Mouse (Mus musculus) CD4-positive, CD25-positive, alpha-beta regulatory T cell, adult 2 months (primary cell): ENCODE data around the gene Robo2.

Experiments
- DNase-seq: peaks from one replicate; pipeline ENCODE4 v3.0.0-alpha.2; 2012; ENCODE audit warnings: low read depth, low spot score

The Robo2 gene

GRCm38 (mm10) chr16:74411481-74412251 lies at the start of gene Robo2:
Robo2 (minus strand) TSS chr16:74411825.
- no peak for DNase-seq

- no peak for DNase-seq
Measured at GRCm38 (mm10) chr16:74458138-74458537, 46.5 kb upstream of the Robo2 start.

GRCm38 (mm10) chr16:74457736-74458135 lies 46.1 kb upstream of the Robo2 start:
- no peak for DNase-seq

DNA sequence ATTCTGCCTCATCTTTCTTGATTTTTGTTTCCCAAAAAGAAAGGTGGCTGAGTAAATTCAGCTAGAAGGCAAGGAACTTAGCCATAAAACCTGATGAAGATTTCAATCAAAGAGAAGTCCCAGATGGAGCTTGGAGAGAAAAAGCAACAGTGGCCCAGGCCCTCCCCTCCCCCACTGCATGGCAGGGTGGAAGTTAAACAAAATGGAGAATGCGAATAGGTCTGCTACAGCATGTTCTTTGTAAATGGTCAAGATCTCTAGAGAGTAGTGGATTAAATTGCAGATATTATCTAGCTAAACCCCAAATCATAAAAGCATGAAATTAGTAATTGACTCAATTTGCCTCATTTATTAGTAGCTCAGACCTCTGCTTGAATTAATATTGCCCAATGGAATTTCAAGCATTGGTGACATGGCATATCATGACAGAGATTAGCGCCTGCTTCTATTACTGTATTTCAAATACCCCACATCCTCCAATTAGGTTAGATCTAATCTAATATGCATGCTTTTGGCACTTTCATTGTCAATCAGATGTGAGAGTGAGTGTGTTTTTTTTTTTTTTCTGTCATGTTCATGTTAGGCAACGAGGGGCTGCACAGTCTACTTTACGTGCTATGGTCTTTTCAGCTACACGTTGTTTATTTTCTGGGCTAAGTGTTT lies 45.3 kb upstream of the Robo2 start:
- DNase-seq, result no peak

- DNase-seq, result no peak
Measured at GRCm38 (mm10) chr16:74455179-74455578, 43.6 kb upstream of the Robo2 start.

DNA sequence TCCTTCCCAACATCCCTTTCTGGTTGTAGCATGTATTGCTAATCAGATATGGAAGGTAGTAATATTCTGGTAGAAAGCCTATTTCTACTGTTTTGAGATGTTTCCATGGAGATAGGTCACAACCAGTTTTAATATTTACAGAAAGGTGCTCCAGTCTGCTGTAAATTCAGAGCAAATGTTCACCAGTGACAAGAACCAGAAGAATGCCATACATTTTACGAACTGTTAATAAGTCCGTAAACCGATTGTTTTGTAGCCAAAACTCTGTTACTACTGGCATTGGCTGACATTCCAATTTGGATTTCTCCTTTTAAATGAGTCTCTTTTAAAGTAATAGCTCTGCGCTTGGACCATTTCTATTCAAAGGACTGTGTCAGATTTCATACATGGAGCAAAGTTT lies 36.4 kb upstream of the Robo2 start:
- no peak for DNase-seq

GRCm38 (mm10) chr16:74427071-74427470 lies 15.4 kb upstream of the Robo2 start:
- DNase-seq, result no peak

DNA sequence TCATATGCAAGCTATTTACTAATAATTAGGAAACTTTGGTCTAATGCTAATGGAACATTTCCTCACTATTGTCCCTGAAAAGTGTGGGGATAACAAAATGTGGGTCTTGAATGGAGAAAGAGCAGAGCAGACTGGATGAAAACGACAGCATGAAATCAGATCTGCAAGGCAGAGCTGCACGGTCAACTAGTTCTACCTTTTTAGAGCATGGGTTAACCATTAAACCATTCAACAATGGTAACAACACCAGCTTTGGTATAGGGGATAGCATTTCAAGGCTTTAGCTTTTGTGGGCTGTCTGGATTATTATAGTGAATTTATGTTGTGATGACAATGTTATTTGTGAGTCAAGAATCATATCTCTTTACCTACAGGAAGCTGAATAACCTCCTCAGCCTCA lies 8.7 kb upstream of the Robo2 start:
- no peak for DNase-seq

DNA sequence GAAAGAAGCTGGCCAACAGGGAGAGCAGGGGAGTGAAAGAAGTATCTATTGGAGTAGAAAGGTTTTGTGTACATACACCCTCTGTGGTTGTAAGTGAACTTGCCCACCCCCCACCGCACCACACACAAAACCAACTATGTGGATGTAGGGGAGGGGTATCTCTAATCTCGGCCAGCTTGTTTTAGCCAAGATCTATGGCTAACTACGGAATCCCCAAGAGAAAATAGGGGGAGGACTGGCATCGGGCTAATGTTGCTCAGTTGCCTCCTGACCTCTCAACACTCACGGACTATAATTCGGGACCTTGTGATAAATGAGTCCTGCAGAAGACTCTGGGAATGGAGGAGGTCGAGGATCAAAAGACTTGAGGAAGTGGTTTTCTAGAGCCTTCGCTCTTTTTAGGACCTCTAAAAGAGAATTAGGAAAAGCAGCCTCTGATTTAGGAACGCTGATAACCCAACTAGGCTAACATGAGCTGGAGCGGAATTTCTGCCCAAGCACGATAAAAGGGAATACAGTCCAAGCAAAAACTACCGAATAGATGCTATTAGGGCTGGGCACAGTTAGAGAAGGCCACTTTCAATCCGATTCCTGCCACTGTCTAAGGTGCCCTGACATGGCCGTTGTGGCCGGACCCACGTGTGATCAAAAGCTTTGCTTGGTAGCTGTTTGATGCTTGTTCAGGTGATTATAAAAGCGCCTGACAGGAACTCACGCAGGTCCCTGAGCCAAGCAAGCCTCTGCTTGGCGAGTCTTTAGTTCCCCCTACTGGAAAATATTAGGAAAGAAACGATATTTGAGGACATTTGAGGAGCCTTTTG lies 1.1 kb upstream of the Robo2 start:
- no peak for DNase-seq

GRCm38 (mm10) chr16:74411021-74411420 lies 604 bp downstream of the Robo2 start:
- DNase-seq, result no peak

- DNase-seq, result no peak
Measured at GRCm38 (mm10) chr16:74410125-74410524, 1.5 kb downstream of the Robo2 start.

GRCm38 (mm10) chr16:74409548-74409947 lies 2.1 kb downstream of the Robo2 start:
- DNase-seq, result no peak

GRCm38 (mm10) chr16:74408566-74408965 lies 3.1 kb downstream of the Robo2 start:
- DNase-seq, result no peak

- DNase-seq, result no peak
Measured at GRCm38 (mm10) chr16:74397291-74397690, 14.3 kb downstream of the Robo2 start.

GRCm38 (mm10) chr16:74395678-74396077 lies 15.9 kb downstream of the Robo2 start:
- DNase-seq, result no peak

DNA sequence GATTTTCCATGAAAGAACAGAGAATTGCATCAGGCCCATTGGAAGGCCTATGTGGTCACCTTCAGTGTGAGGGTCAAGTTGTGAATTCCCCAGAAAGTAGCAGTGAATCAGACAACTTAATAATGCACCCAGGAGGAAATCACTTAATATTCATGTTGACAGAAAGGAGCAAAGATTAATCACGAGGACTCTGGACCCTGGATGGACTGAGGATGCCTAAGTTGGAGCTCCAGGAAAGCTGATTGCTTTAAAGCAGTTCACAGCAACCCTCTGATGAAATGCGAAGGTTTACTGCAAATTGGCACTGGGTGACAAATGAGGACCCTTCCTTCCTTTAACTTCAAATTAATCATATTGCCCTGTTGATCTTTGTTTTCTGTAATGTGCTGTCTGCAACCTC lies 32.2 kb downstream of the Robo2 start:
- DNase-seq, result no peak

DNA sequence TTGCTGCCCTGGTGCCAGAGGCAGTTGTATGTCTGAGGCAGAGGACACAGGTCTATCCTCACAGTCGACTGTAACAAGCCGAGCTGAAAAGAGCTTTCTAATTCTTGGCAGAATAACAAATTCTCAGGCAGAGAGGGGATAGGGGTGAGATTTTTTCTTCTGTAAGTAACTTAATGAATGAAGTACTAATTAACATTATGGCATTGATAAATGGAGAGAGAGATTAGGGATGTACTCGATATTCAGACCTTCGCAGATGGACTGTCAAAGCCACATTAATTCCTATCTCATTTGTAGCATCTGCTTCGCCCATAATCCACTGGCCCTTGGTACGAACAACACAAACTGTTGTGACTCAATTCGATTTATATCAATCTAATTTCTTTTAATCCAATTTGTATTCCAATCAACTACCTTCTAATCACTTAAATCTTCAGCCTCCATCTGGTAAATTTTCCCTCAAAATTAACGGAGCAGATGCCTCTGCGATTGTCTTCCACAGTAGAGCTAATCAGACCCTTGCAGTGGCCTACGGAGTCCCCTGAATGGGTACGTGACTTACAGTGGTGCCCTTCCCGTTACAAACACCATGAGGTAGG lies 36.2 kb downstream of the Robo2 start:
- DNase-seq, result no peak

DNA sequence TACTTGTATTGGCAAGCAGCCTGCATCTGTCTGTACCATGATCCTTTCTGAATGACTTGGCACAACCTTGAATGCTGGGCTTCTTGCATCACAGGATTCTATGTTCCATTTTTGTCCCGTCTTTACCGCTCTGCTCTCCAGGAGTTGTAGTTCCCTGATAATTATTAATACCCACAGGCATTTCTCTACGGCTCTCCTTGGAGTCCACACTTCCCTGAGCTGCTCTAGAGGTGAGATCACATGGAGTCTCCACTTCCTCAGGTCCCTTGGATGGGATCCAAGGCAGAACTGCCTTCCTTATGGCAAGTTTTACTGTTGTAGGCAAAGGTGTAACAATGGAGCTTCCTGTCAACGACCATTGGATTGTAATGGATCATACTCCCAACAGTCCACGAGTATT lies 37.1 kb downstream of the Robo2 start:
- no peak for DNase-seq

GRCm38 (mm10) chr16:74373407-74373806 lies 38.2 kb downstream of the Robo2 start:
- DNase-seq, result no peak

- DNase-seq, result no peak
Measured at GRCm38 (mm10) chr16:74372876-74373275, 38.7 kb downstream of the Robo2 start.

DNA sequence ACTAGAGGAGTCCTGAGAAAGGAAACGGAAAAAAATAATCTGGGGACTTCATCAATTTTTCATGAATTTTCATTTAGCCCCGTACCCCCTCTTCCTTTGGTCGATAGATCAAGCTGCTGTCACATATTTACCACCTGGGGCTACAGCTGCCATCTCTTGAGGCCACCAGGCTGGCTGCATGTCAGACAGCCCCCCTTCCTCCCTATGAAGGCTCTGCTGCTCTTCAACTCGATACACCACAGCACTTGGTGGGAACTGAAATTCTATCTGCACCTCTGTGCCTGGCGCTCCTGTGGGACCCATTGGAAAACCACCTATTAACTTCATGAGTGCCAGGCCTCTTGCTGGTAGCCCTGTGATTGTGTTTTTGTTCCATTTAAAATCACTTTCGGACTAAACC lies 63.2 kb downstream of the Robo2 start:
- DNase-seq, result no peak
